Mouse (Mus musculus) small intestine, adult 10 weeks (tissue): Measurements from ENCODE around the gene A830005F24Rik. TPM values are rescaled to one million over a fixed set of nuclear protein-coding genes. Genes with fewer than 3 reads are reported as not detected.

Experiments used
- polyA plus RNA-seq: library from polyadenylated mRNA; stranded (reverse); fragments of 350-450 nt; fragmentation: Illumina TruSeq; extraction: RNeasy Lipid Tissue Mini Kit (QIAGEN cat#74804); gene quantifications from one replicate; pipeline ENCODE4 v1.2.3, GENCODE M21; 2014; ENCODE audit warnings: low replicate concordance

Gene A830005F24Rik
- polyA plus RNA-seq = not detected

GRCm38 (mm10) chr13:48513003-48513929, at the start of gene A830005F24Rik, which contains the start of gene Zfp169:
A830005F24Rik (plus strand) TSS chr13:48513570.
Zfp169 (minus strand) TSS chr13:48513451.

Other genes with a start within 250 kb of the A830005F24Rik start
- 7.6 TPM for gene Zfp169, start 119 bp upstream of the A830005F24Rik start, polyA plus RNA-seq
- gene Ptpdc1, start 112.1 kb downstream of the A830005F24Rik start, polyA plus RNA-seq = 1.4 TPM
- not detected for gene Barx1, start 149.4 kb downstream of the A830005F24Rik start, polyA plus RNA-seq